Mouse (Mus musculus) WW6 (cell line): ENCODE measurements around the gene Cyth1.

Experiments
- DNase-seq: peaks from one replicate; pipeline ENCODE4 v3.0.0-alpha.2; 2013; ENCODE audit warnings: low read depth, low spot score

The Cyth1 gene

GRCm38 (mm10) chr11:118156480-118157060, 91.8 kb downstream of the Cyth1 start:
- no peak for DNase-seq

- no peak for DNase-seq
Observed at GRCm38 (mm10) chr11:118152964-118153363, 95.4 kb downstream of the Cyth1 start.

- no peak for DNase-seq
Observed at GRCm38 (mm10) chr11:118151423-118152180, 96.8 kb downstream of the Cyth1 start.

- DNase-seq = no peak
Observed at GRCm38 (mm10) chr11:118150115-118150701, 98.2 kb downstream of the Cyth1 start.

GRCm38 (mm10) chr11:118147877-118148637, 100.3 kb downstream of the Cyth1 start:
- DNase-seq = no peak

- DNase-seq = no peak
Observed at GRCm38 (mm10) chr11:118146446-118146845, 101.9 kb downstream of the Cyth1 start.

- no peak for DNase-seq
Observed at GRCm38 (mm10) chr11:118145771-118146351, 102.5 kb downstream of the Cyth1 start.

GRCm38 (mm10) chr11:118145092-118145491, 103.3 kb downstream of the Cyth1 start:
- DNase-seq = no peak

- no peak for DNase-seq
Observed at GRCm38 (mm10) chr11:118143731-118144130, 104.7 kb downstream of the Cyth1 start.

- DNase-seq = no peak
Observed at GRCm38 (mm10) chr11:118142547-118143165, 105.7 kb downstream of the Cyth1 start.

GRCm38 (mm10) chr11:118140771-118141565, 107.4 kb downstream of the Cyth1 start:
- DNase-seq = peak; percentile 55

- no peak for DNase-seq
Observed at GRCm38 (mm10) chr11:118138347-118138746, 110.0 kb downstream of the Cyth1 start.

- DNase-seq = no peak
Observed at GRCm38 (mm10) chr11:118136172-118136632, 112.2 kb downstream of the Cyth1 start.

GRCm38 (mm10) chr11:118135271-118135670, 113.1 kb downstream of the Cyth1 start:
- DNase-seq = no peak

GRCm38 (mm10) chr11:118133752-118134169, 114.6 kb downstream of the Cyth1 start:
- peak; percentile 28 for DNase-seq

GRCm38 (mm10) chr11:118133133-118133751, 115.2 kb downstream of the Cyth1 start:
- DNase-seq = no peak

- DNase-seq = no peak
Observed at GRCm38 (mm10) chr11:118132136-118132535, 116.3 kb downstream of the Cyth1 start.

- DNase-seq = no peak
Observed at GRCm38 (mm10) chr11:118130534-118130933, 117.9 kb downstream of the Cyth1 start, which contains the start of gene Dnah17. Gene Dnah17, minus strand, starts transcription at chr11:118130634.

- DNase-seq = no peak
Observed at GRCm38 (mm10) chr11:118129812-118130211, 118.6 kb downstream of the Cyth1 start.

- DNase-seq = no peak
Observed at GRCm38 (mm10) chr11:118121592-118121991, 126.8 kb downstream of the Cyth1 start.
